Mouse (Mus musculus) liver, embryonic 14.5 days (tissue): ENCODE measurements at regions not wholly inside any gene's neighbourhood (a gene's known extent, or its start where the extent isn't known, plus 50 kb on each side); places are given as distances from the start of the nearest gene placed in this dataset.

Experiments used
- CTCF ChIP-seq: IDR thresholded peaks from 2 replicates; pipeline ENCODE4 v1.5.1; 2016; ENCODE audit warnings: antibody characterized with exemption, low read depth, control low read depth
- EP300 ChIP-seq: IDR thresholded peaks from 2 replicates; pipeline ENCODE4 v1.6.1; 2016; ENCODE audit warnings: antibody characterized with exemption, low read depth

DNA sequence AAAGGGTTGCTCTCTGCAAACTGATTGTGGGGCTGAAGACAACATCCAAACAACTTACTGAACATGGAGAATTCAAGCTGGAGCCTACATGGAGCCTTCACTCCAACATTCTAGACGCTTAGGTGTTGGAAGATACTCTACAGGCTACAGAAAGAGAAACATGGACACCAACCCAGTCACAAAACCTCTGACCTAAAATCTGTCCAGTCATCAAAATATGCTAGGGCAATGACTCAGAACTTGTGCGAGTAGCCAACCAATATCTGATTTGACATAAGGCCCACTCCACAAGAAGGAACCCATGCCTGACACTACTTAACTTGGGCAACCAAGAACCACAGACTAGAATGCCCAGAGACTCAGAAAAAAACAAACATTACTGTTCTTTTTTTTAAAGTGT, 90.2 kb upstream of the Prep start:
- no peak for TF ChIP-seq CTCF
- no peak for TF ChIP-seq EP300
